Mouse (Mus musculus) CH12.LX (cell line): ENCODE measurements around the gene Gpr141.

ENCODE experiments used
- CTCF ChIP-seq, 2 experiments: IDR thresholded peaks in 1 of 2; conservative IDR thresholded peaks in 1 of 2; 2 replicates each; pipeline ENCODE4 v1.5.1; 2011 to 2012; ENCODE audit warnings: low read depth in 2 of 2, low read length in 2 of 2, improper control_type of control experiment in 1 of 2, inconsistent platforms in 1 of 2, mild to moderate bottlenecking in 1 of 2, moderate library complexity in 1 of 2
- ETS1 ChIP-seq: conservative IDR thresholded peaks from 2 replicates; pipeline ENCODE4 v1.6.1; 2012; ENCODE audit warnings: low read depth, mild to moderate bottlenecking, inconsistent platforms, low read length, improper control_type of control experiment, moderate library complexity
- GABPA ChIP-seq: IDR thresholded peaks from 2 replicates; pipeline ENCODE4 v1.6.1; 2012; ENCODE audit warnings: low read depth, low read length, improper control_type of control experiment, inconsistent platforms; ENCODE audit not compliant: insufficient replicate concordance
- JUN ChIP-seq: IDR thresholded peaks from 2 replicates; pipeline ENCODE4 v1.6.1; 2011; ENCODE audit warnings: low read depth, mild to moderate bottlenecking, low read length, improper control_type of control experiment, moderate library complexity; ENCODE audit not compliant: insufficient read depth
- MAZ ChIP-seq: IDR thresholded peaks from 2 replicates; pipeline ENCODE4 v1.6.1; 2012; ENCODE audit warnings: low read depth, mild to moderate bottlenecking, inconsistent platforms, low read length, improper control_type of control experiment, moderate library complexity
- MXI1 ChIP-seq: IDR thresholded peaks from 2 replicates; pipeline ENCODE4 v1.6.1; 2011; ENCODE audit warnings: mild to moderate bottlenecking, low read depth, low read length, improper control_type of control experiment
- MYC ChIP-seq: IDR thresholded peaks from 2 replicates; pipeline ENCODE4 v1.6.1; 2011; ENCODE audit warnings: low read depth, mild to moderate bottlenecking, improper control_type of control experiment, low read length
- POLR2A ChIP-seq: IDR thresholded peaks from 2 replicates; pipeline ENCODE4 v1.6.1; 2011; ENCODE audit warnings: low read depth, mild to moderate bottlenecking, improper control_type of control experiment, low read length
- POLR2AphosphoS2 ChIP-seq: IDR thresholded peaks from 2 replicates; pipeline ENCODE4 v1.6.1; 2011; ENCODE audit warnings: low read depth, low read length, improper control_type of control experiment
- TCF12 ChIP-seq: IDR thresholded peaks from 2 replicates; pipeline ENCODE4 v1.6.1; 2014; ENCODE audit warnings: low read depth, mild to moderate bottlenecking, inconsistent platforms, low read length, improper control_type of control experiment
- ZNF384 ChIP-seq: IDR thresholded peaks from 2 replicates; pipeline ENCODE4 v1.6.1; 2012; ENCODE audit warnings: low read depth, low read length, improper control_type of control experiment, inconsistent platforms

GRCm38 (mm10) chr13:19864241-19864640, 40.2 kb upstream of the Gpr141 start:
- TF ChIP-seq MYC (no peak), MXI1 (no peak), ZNF384 (no peak), POLR2A (no peak), ETS1 (no peak), CTCF (conservative IDR thresholded peaks at IDR 0.05 in 1 of 2, IDR thresholded peaks at IDR 0.05 in 1 of 2; ENCODE audit: low read depth in 2 of 2, low read length in 2 of 2) (no peak), MAZ (no peak), TCF12 (no peak), JUN (no peak), POLR2AphosphoS2 (no peak), GABPA (no peak)
